Mouse (Mus musculus) heart, embryonic 16.5 days (tissue): ENCODE results near the gene Ifne. TPM values are rescaled to one million over a fixed set of nuclear protein-coding genes. Genes with fewer than 3 reads are reported as not detected.

Experiments used
- microRNA counts: library from miRNA; unstranded; fragments of <30 nt; microRNA quantifications from one replicate; lab custom pipeline; 2016
- microRNA-seq: library from miRNA; unstranded; fragments of <30 nt; microRNA quantifications from one replicate; pipeline ENCODE4, GENCODE M21; 2017
- polyA plus RNA-seq: library from polyadenylated mRNA; unstranded; fragments of >200 nt; fragmentation: Nextera tagmentation; extraction: Ambion mirVana; gene quantifications from 2 replicates; pipeline ENCODE4 v1.2.1, GENCODE M21; 2015

The Ifne gene
- polyA plus RNA-seq, 1 experiment from 2014 or later = not detected

MicroRNAs encoded within 50 kb of the gene (microRNA counts, 519-probe panel; counts per million panel counts)
- 2,219 counts per million, percentile 36 among the panel's probes with 10 or more counts for microRNA mmu-miR-31 (lab: Ali Mortazavi, UCI)

Small RNA genes lying within 50 kb of the gene (microRNA-seq; reads per million reads assigned to microRNA genes)
- gene Mir31 = 178 reads per million, percentile 60 among the genes with 10 or more reads in this experiment

Other genes with a start within 250 kb of the Ifne start
- gene C87499, start 245.8 kb downstream of the Ifne start, polyA plus RNA-seq = not detected in 2 replicates
- gene Ifna13, start 235.7 kb downstream of the Ifne start, polyA plus RNA-seq = not detected in 2 replicates
- not detected in 2 replicates for gene Ifna16, start 203.3 kb downstream of the Ifne start, polyA plus RNA-seq
- gene Ifna2, start 196.3 kb downstream of the Ifne start, polyA plus RNA-seq = not detected in 2 replicates
- not detected in 2 replicates for gene Ifnab, start 188.8 kb downstream of the Ifne start, polyA plus RNA-seq
- 0.76 and 1.1 TPM in 2 replicates for gene Gm26566, start 158.4 kb downstream of the Ifne start, polyA plus RNA-seq
- 77.2 and 82.3 TPM in 2 replicates for gene Klhl9, start 157.7 kb downstream of the Ifne start, polyA plus RNA-seq
- not detected in 2 replicates for gene Gm13271, start 125.3 kb downstream of the Ifne start, polyA plus RNA-seq
- gene Gm13283, start 120.1 kb downstream of the Ifne start, polyA plus RNA-seq = 0.25 TPM in 2 replicates
- gene Gm13290, start 106.4 kb downstream of the Ifne start, polyA plus RNA-seq = 0.39 and 0.45 TPM in 2 replicates
- not detected in 2 replicates for gene Gm13289, start 103.3 kb downstream of the Ifne start, polyA plus RNA-seq
- not detected in 2 replicates for gene Gm13272, start 100.4 kb downstream of the Ifne start, polyA plus RNA-seq
- 0.50 TPM in 1 of 2 replicates, not detected in the other for gene Ifnz, start 98.1 kb downstream of the Ifne start, polyA plus RNA-seq
- not detected in 2 replicates for gene Gm13276, start 94.5 kb downstream of the Ifne start, polyA plus RNA-seq
- not detected in 2 replicates for gene Gm13277, start 91.6 kb downstream of the Ifne start, polyA plus RNA-seq
- gene Gm13278, start 88.7 kb downstream of the Ifne start, polyA plus RNA-seq = not detected in 2 replicates
- gene Gm13275, start 85.7 kb downstream of the Ifne start, polyA plus RNA-seq = not detected in 2 replicates
- not detected in 2 replicates for gene Gm13279, start 82.8 kb downstream of the Ifne start, polyA plus RNA-seq
- 0.72 and 1.6 TPM in 2 replicates for gene Gm13285, start 80.5 kb downstream of the Ifne start, polyA plus RNA-seq
- gene Gm13287, start 76.9 kb downstream of the Ifne start, polyA plus RNA-seq = not detected in 2 replicates
- gene Gm13288, start 74.7 kb downstream of the Ifne start, polyA plus RNA-seq = not detected in 2 replicates
- gene Ifna7, start 64.0 kb downstream of the Ifne start, polyA plus RNA-seq = not detected in 2 replicates
- gene Ifna11, start 60.2 kb downstream of the Ifne start, polyA plus RNA-seq = not detected in 2 replicates
- not detected in 2 replicates for gene Ifna6, start 52.8 kb downstream of the Ifne start, polyA plus RNA-seq
- not detected in 2 replicates for gene Ifna5, start 44.7 kb downstream of the Ifne start, polyA plus RNA-seq
- not detected in 2 replicates for gene Ifna4, start 38.3 kb downstream of the Ifne start, polyA plus RNA-seq
- not detected in 2 replicates for gene Ifna1, start 30.1 kb downstream of the Ifne start, polyA plus RNA-seq